Mouse (Mus musculus) kidney, postnatal 0 days (tissue): ENCODE measurements at regions not wholly inside any gene's neighbourhood (a gene's known extent, or its start where the extent isn't known, plus 50 kb on each side); places are given as distances from the start of the nearest gene placed in this dataset.
"Not testable (repeated sequence)": the region's sequence is repeated elsewhere in the genome, so short reads cannot be mapped to it uniquely, and the experiment has no call there.

Experiments used
- ATAC-seq: fragments of 200-750 bp; cut with Nextera tagmentation; replicated peaks from 2 replicates; pipeline ENCODE4 v1.8.0; 2017; ENCODE audit warnings: low read depth, moderate number of reproducible peaks, moderate TSS enrichment, moderate library complexity; ENCODE audit not compliant: low FRiP score
- DNase-seq: peaks from one replicate; pipeline ENCODE4 v3.0.0-alpha.2; 2016; ENCODE audit warnings: low spot score
- H3K27ac ChIP-seq: fragments of 300-500 bp; sonication (generic); 2 replicates; pipeline ENCODE4 v1.5.1; 2014; ENCODE audit warnings: mild to moderate bottlenecking
- H3K27me3 ChIP-seq: fragments of 300-500 bp; sonication (generic); 2 replicates; pipeline ENCODE4 v1.6.1; 2014; ENCODE audit warnings: low read length, mixed read lengths; ENCODE audit not compliant: insufficient read depth
- H3K36me3 ChIP-seq: fragments of 300-500 bp; sonication (generic); 2 replicates; pipeline ENCODE4 v1.6.1; 2014; ENCODE audit warnings: low read length, mixed read lengths; ENCODE audit not compliant: insufficient read depth
- H3K4me1 ChIP-seq: fragments of 300-500 bp; sonication (generic); replicated peaks from 2 replicates; pipeline ENCODE4 v1.6.1; 2014; ENCODE audit warnings: antibody characterized with exemption, low read length, mixed read lengths; ENCODE audit not compliant: insufficient read depth
- H3K4me2 ChIP-seq: fragments of 300-500 bp; sonication (generic); 2 replicates; pipeline ENCODE4 v1.6.1; 2014; ENCODE audit warnings: mild to moderate bottlenecking, low read length, moderate library complexity, mixed read lengths
- H3K4me3 ChIP-seq: fragments of 300-500 bp; sonication (generic); replicated peaks from 2 replicates; pipeline ENCODE4 v1.5.1; 2014; ENCODE audit warnings: low read depth, low read length
- H3K9ac ChIP-seq: fragments of 300-500 bp; sonication (generic); 2 replicates; pipeline ENCODE4 v1.6.1; 2014; ENCODE audit warnings: low read depth, low read length
- H3K9me3 ChIP-seq: fragments of 300-500 bp; sonication (generic); replicated peaks from 2 replicates; pipeline ENCODE4 v1.6.1; 2016; ENCODE audit warnings: low read length, inconsistent platforms, mixed read lengths
- CTCF ChIP-seq: IDR thresholded peaks from 2 replicates; pipeline ENCODE4 v1.5.1; 2016; ENCODE audit warnings: antibody characterized with exemption, low read depth, mild to moderate bottlenecking, moderate library complexity
- WGBS: fragments of 180-500 bp; shearing (Covaris S2); extraction: QIAGEN DNeasy Blood & Tissue Kit; methylation state at CpG from one replicate; pipeline ENCODE4 v1.1.7; 2014; 5-methylcytosine and 5-hydroxymethylcytosine counted together

GRCm38 (mm10) chr5:16937840-16938239 is 146.2 kb downstream of the Gm28710 start:
- ATAC-seq, result no peak
- TF ChIP-seq CTCF, result peak; percentile 79
- Histone ChIP-seq H3K4me2 (no peak overlapping the region), H3K9ac (no peak overlapping the region), H3K36me3 (no peaks in the 10 kb centered on the region), H3K4me3 (no peak overlapping the region), H3K4me1 (no peaks in the 10 kb centered on the region), H3K27ac (no peak overlapping the region), H3K9me3 (no peaks in the 10 kb centered on the region), H3K27me3 (no peaks in the 10 kb centered on the region)
- 66% methylated on average over 1 of the region's 1 CpGs for WGBS
- DNase-seq, result peak; percentile 72

- Histone ChIP-seq H3K36me3 (no peaks in the 10 kb centered on the region), H3K4me2 (no peak overlapping the region), H3K4me1 (no peaks in the 10 kb centered on the region), H3K9me3 (no peaks in the 10 kb centered on the region), H3K4me3 (no peak overlapping the region), H3K27ac (no peak overlapping the region), H3K9ac (no peak overlapping the region), H3K27me3 (no peaks in the 10 kb centered on the region)
- 25% methylated on average over 1 of the region's 1 CpGs for WGBS
- DNase-seq, result peak; percentile 86
- ATAC-seq, result 0 out of 2 replicates have a peak, but pooled peaks have one; percentile 43
- TF ChIP-seq CTCF, result peak; percentile 74
These were observed 155.8 kb downstream of the Gm28710 start for GRCm38 (mm10) chr5:16947430-16947829.

GRCm38 (mm10) chr5:16967735-16968134 is 176.1 kb downstream of the Gm28710 start:
- no peak overlapping the region for H3K4me3 ChIP-seq
- TF ChIP-seq CTCF, result no peak
- no peak overlapping the region for H3K4me2 ChIP-seq
- ATAC-seq (no peak), DNase-seq (no peak)
- no peaks in the 10 kb centered on the region for H3K36me3 ChIP-seq
- no peaks in the 10 kb centered on the region for H3K4me1 ChIP-seq
- no peaks in the 10 kb centered on the region for H3K9me3 ChIP-seq
- H3K27ac ChIP-seq, result no peak overlapping the region
- WGBS, result 76% methylated on average over 4 of the region's 4 CpGs
- no peak overlapping the region for H3K9ac ChIP-seq
- H3K27me3 ChIP-seq, result no peaks in the 10 kb centered on the region

- H3K4me1 ChIP-seq, H3K27ac ChIP-seq, H3K27me3 ChIP-seq, H3K4me3 ChIP-seq, DNase-seq, ATAC-seq, H3K9ac ChIP-seq, H3K9me3 ChIP-seq, H3K4me2 ChIP-seq, H3K36me3 ChIP-seq: not testable (repeated sequence)
- 42% methylated on average over 1 of the region's 1 CpGs for WGBS
These were observed 177.2 kb downstream of the Gm28710 start for GRCm38 (mm10) chr5:16968817-16969216.

GRCm38 (mm10) chr5:16973206-16973896 is 181.7 kb downstream of the Gm28710 start:
- DNase-seq (peak; percentile 7), ATAC-seq (no peak)
- no peaks in the 10 kb centered on the region for H3K27me3 ChIP-seq
- 62% methylated on average over 1 of the region's 1 CpGs for WGBS
- no peak for TF ChIP-seq CTCF
- no peak overlapping the region for H3K27ac ChIP-seq
- H3K9me3 ChIP-seq, result no peaks in the 10 kb centered on the region
- H3K4me1 ChIP-seq, result no peaks in the 10 kb centered on the region
- H3K9ac ChIP-seq, result no peak overlapping the region
- no peak overlapping the region for H3K4me3 ChIP-seq
- no peaks in the 10 kb centered on the region for H3K36me3 ChIP-seq
- no peak overlapping the region for H3K4me2 ChIP-seq

GRCm38 (mm10) chr5:16976006-16976405 is 184.4 kb downstream of the Gm28710 start:
- 89% methylated on average over 2 of the region's 2 CpGs for WGBS
- Histone ChIP-seq H3K4me2 (no peak overlapping the region), H3K27me3 (no peaks in the 10 kb centered on the region), H3K9ac (no peak overlapping the region), H3K36me3 (no peaks in the 10 kb centered on the region), H3K4me3 (no peak overlapping the region), H3K9me3 (no peaks in the 10 kb centered on the region), H3K27ac (no peak overlapping the region), H3K4me1 (no peaks in the 10 kb centered on the region)
- no peak for DNase-seq
- no peak for ATAC-seq
- no peak for TF ChIP-seq CTCF

GRCm38 (mm10) chr5:16984877-16985276 is 193.3 kb downstream of the Gm28710 start:
- 86% methylated on average over 2 of the region's 2 CpGs for WGBS
- TF ChIP-seq CTCF, result no peak

More at GRCm38 (mm10) chr5:16984877-16985276, 193.3 kb downstream of the Gm28710 start:
- DNase-seq (no peak), ATAC-seq (no peak)
- no peak overlapping the region for H3K27ac ChIP-seq
- no peak overlapping the region for H3K4me3 ChIP-seq
- H3K4me1 ChIP-seq, result no peaks in the 10 kb centered on the region
- no peak overlapping the region for H3K9ac ChIP-seq
- no peaks in the 10 kb centered on the region for H3K27me3 ChIP-seq
- H3K9me3 ChIP-seq, result no peaks in the 10 kb centered on the region
- no peak overlapping the region for H3K4me2 ChIP-seq
- H3K36me3 ChIP-seq, result no peaks in the 10 kb centered on the region
